Mouse (Mus musculus) embryonic fibroblast, embryonic 13.5 days (primary cell): ENCODE data around the gene Tomm7. TPM values are rescaled to one million over a fixed set of nuclear protein-coding genes. Genes with fewer than 3 reads are reported as not detected.
"Not testable (repeated sequence)": the region's sequence is repeated elsewhere in the genome, so short reads cannot be mapped to it uniquely, and the experiment has no call there.

Experiments used
- H3K27ac ChIP-seq: 2 replicates; pipeline ENCODE4 v1.5.1; 2012; ENCODE audit warnings: low read length, control low read depth, inconsistent platforms; ENCODE audit not compliant: insufficient read depth
- H3K4me1 ChIP-seq: 2 replicates; pipeline ENCODE4 v1.6.1; 2011; ENCODE audit warnings: low read length; ENCODE audit not compliant: control insufficient read depth, insufficient read depth
- H3K4me3 ChIP-seq: 2 replicates; pipeline ENCODE4 v1.5.1; 2011; ENCODE audit warnings: mild to moderate bottlenecking, control low read depth, low read length; ENCODE audit not compliant: insufficient read depth
- CTCF ChIP-seq: IDR thresholded peaks from 2 replicates; pipeline ENCODE4 v1.5.1; 2011; ENCODE audit warnings: mild to moderate bottlenecking, control low read depth, low read length, moderate library complexity, borderline replicate concordance; ENCODE audit not compliant: insufficient read depth
- POLR2A ChIP-seq: IDR thresholded peaks from 2 replicates; pipeline ENCODE4 v1.6.1; 2011; ENCODE audit warnings: low read depth, mild to moderate bottlenecking, control low read depth, low read length, moderate library complexity
- polyA plus RNA-seq: library from polyadenylated mRNA; stranded (reverse); fragments of >200 nt; gene quantifications from 2 replicates; pipeline ENCODE4 v1.2.4, GENCODE M21; 2011; ENCODE audit warnings: low read depth; ENCODE audit not compliant: missing spikeins, insufficient read length

The Tomm7 gene
- polyA plus RNA-seq, 1 experiment, result 52.8 TPM

- Histone ChIP-seq H3K4me3 (no peak overlapping the region), H3K4me1 (no peaks in the 10 kb centered on the region), H3K27ac (no peak overlapping the region)
- TF ChIP-seq POLR2A, result no peak
- no peak for TF ChIP-seq CTCF
These were observed 11.5 kb upstream of the Tomm7 start for GRCm38 (mm10) chr5:23855484-23855883.

GRCm38 (mm10) chr5:23852916-23853315 is 9.0 kb upstream of the Tomm7 start:
- not testable (repeated sequence) for H3K4me1 ChIP-seq, H3K27ac ChIP-seq, H3K4me3 ChIP-seq

- H3K27ac ChIP-seq, result peak overlapping the region; percentile 66; the same call in 1 of the 2 replicates
- H3K4me1 ChIP-seq, result not testable (repeated sequence)
- H3K4me3 ChIP-seq, result peak overlapping the region; percentile 90
These were observed 7.2 kb upstream of the Tomm7 start for GRCm38 (mm10) chr5:23851160-23851555.

- H3K27ac ChIP-seq, result peak overlapping the region; percentile 66
- TF ChIP-seq CTCF, result peak; percentile 43
- TF ChIP-seq POLR2A, result peak; percentile 78
- H3K4me1 ChIP-seq, result no peaks in the 10 kb centered on the region
- H3K4me3 ChIP-seq, result peak overlapping the region; percentile 90
These were observed 6.6 kb upstream of the Tomm7 start for GRCm38 (mm10) chr5:23850345-23851159.

- TF ChIP-seq CTCF, result no peak
- TF ChIP-seq POLR2A, result no peak
- H3K4me3 ChIP-seq, result no peak overlapping the region
- H3K27ac ChIP-seq, result no peak overlapping the region
- H3K4me1 ChIP-seq, result no peaks in the 10 kb centered on the region; the same call in 1 of the 2 replicates
These were observed 1.2 kb upstream of the Tomm7 start for GRCm38 (mm10) chr5:23845141-23845540.

- TF ChIP-seq POLR2A (no peak), CTCF (no peak)
- Histone ChIP-seq H3K4me1 (no peaks in the 10 kb centered on the region; the same call in 1 of the 2 replicates), H3K4me3 (peak overlapping the region; percentile 56), H3K27ac (peak overlapping the region; percentile 80)
These were observed 525 bp upstream of the Tomm7 start for GRCm38 (mm10) chr5:23844531-23844841.

GRCm38 (mm10) chr5:23838158-23838557 is 5.8 kb downstream of the Tomm7 start:
- TF ChIP-seq CTCF (no peak), POLR2A (no peak)
- no peak overlapping the region for H3K4me3 ChIP-seq
- no peak overlapping the region for H3K27ac ChIP-seq
- no peaks in the 10 kb centered on the region; the same call in 1 of the 2 replicates for H3K4me1 ChIP-seq

- not testable (repeated sequence) for H3K27ac ChIP-seq, H3K4me1 ChIP-seq, H3K4me3 ChIP-seq
These were observed 8.3 kb downstream of the Tomm7 start for GRCm38 (mm10) chr5:23835691-23836090.

- no peak overlapping the region for H3K4me3 ChIP-seq
- no peaks in the 10 kb centered on the region for H3K4me1 ChIP-seq
- TF ChIP-seq CTCF (no peak), POLR2A (no peak)
- H3K27ac ChIP-seq, result no peak overlapping the region
These were observed 12.8 kb downstream of the Tomm7 start for GRCm38 (mm10) chr5:23830897-23831752.

GRCm38 (mm10) chr5:23826321-23827004 is 17.5 kb downstream of the Tomm7 start:
- no peaks in the 10 kb centered on the region for H3K4me1 ChIP-seq
- H3K4me3 ChIP-seq, result no peak overlapping the region
- H3K27ac ChIP-seq, result no peak overlapping the region
- no peak for TF ChIP-seq POLR2A
- peak; percentile 69; the same call in 1 of the 2 replicates for TF ChIP-seq CTCF
